Mouse (Mus musculus): ENCODE results near the gene Apoa5. TPM values are rescaled to one million over a fixed set of nuclear protein-coding genes. Genes with fewer than 3 reads are reported as not detected.

Gene Apoa5
- total RNA-seq, 1 experiment = 0.09 TPM

DNA sequence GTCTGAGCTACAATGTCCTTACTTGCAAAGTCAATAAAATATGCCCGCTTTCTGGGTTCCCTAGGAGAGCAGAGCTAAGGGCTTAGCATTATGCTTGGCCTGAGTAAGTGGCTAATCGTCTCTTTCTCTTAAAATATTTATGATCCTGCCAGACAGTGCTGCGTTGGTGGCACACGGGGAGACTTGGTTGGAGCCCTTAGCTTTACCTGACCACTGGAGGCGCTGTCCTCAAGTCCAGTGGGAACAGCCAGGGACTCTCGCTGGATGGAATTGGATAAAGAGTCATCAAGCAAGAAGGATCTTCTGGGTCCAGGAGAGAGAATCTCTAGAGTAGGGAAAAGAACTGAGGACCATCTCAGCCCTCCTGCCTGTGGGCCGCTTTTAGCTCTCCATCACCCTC lies 40.7 kb downstream of the Apoa5 start:
- no peak for TF ChIP-seq MAFK (IDR thresholded peaks at IDR 0.05; ENCODE audit: insufficient read depth, low read depth, low read length)
- TF ChIP-seq HCFC1 (IDR thresholded peaks at IDR 0.05; ENCODE audit: borderline replicate concordance, insufficient read depth, low read length) = no peak
- no peak for TF ChIP-seq ZC3H11A (IDR thresholded peaks at IDR 0.05; ENCODE audit: borderline replicate concordance, low read depth, low read length)
- TF ChIP-seq ZNF384 (IDR thresholded peaks at IDR 0.05; ENCODE audit: low read depth, low read length) = no peak
- no peak for TF ChIP-seq CHD2 (IDR thresholded peaks at IDR 0.05; ENCODE audit: low read depth, low read length)
- Histone ChIP-seq H3K9ac (ENCODE audit: insufficient read depth, low read depth, low read length, poor library complexity, severe bottlenecking) (no peak overlapping the region), H3K9me3 (ENCODE audit: control insufficient read depth, insufficient read depth, low read depth, low read length) (no peaks in the 10 kb centered on the region), H3K36me3 (ENCODE audit: control insufficient read depth, insufficient read depth, low read length, poor library complexity, severe bottlenecking) (no peaks in the 10 kb centered on the region), H3K4me1 (ENCODE audit: control insufficient read depth in 2 of 2, insufficient read depth in 2 of 2, low read length in 2 of 2, poor library complexity in 1 of 2) (peaks cover 0 to 3% of the 10 kb centered on the region in 2 experiments; a peak in 1 of 4 replicates), H3K27ac (ENCODE audit: insufficient read depth, low read depth, low read length, poor library complexity, severe bottlenecking) (no peak overlapping the region), H3K4me3 (ENCODE audit: insufficient read depth in 1 of 2, low read depth in 1 of 2, low read length in 2 of 2, poor library complexity in 1 of 2, severe bottlenecking in 1 of 2) (peak overlapping the region in 1 of 2 experiments; percentile 50; a peak in 2 of 4 replicates)
- in situ Hi-C loops (cut with MboI; ENCODE audit: low sequenced_read_pairs in 2 of 2, unreplicated experiment in 2 of 2) = no loop called here
- peak; percentile 58 for DNase-seq (ENCODE audit: low read depth, low spot score)

DNA sequence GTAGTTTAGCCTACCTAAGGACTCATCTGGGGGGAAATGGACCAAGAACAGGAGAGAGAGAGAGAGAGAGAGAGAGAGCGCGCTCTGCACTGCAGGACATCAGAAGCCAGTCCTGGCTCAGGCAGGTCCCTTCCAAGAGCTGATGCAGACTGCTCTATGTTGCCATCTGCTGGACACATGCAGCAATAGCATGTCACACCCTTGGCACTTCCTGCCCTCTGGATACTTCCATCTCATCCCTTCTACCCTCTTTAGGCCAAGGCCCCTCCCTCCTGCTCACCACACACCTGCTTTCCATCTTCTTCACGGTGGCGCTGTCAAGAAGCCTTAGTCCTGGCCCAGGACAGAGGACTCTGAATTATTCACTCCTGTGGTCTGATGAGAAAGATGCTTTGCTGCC lies 46.1 kb downstream of the Apoa5 start:
- H3K4me3 ChIP-seq (ENCODE audit: insufficient read depth in 1 of 2, low read depth in 1 of 2, low read length in 2 of 2, poor library complexity in 1 of 2, severe bottlenecking in 1 of 2) = no peak overlapping the region
- DNase-seq (ENCODE audit: low read depth, low spot score) = peak; percentile 77
- no peaks in the 10 kb centered on the region for H3K36me3 ChIP-seq (ENCODE audit: control insufficient read depth, insufficient read depth, low read length, poor library complexity, severe bottlenecking)
- in situ Hi-C loops (cut with MboI; ENCODE audit: low sequenced_read_pairs in 2 of 2, unreplicated experiment in 2 of 2) = loop anchor here in 1 of 2 experiments (10.0 kb wide), 1 partner anchor 310 kb away; no protein-coding TSS in a partner anchor
- no peak overlapping the region for H3K9ac ChIP-seq (ENCODE audit: insufficient read depth, low read depth, low read length, poor library complexity, severe bottlenecking)
- TF ChIP-seq MAFK (IDR thresholded peaks at IDR 0.05; ENCODE audit: insufficient read depth, low read depth, low read length) (no peak), ZC3H11A (IDR thresholded peaks at IDR 0.05; ENCODE audit: borderline replicate concordance, low read depth, low read length) (no peak), HCFC1 (IDR thresholded peaks at IDR 0.05; ENCODE audit: borderline replicate concordance, insufficient read depth, low read length) (no peak), CHD2 (IDR thresholded peaks at IDR 0.05; ENCODE audit: low read depth, low read length) (no peak), ZNF384 (IDR thresholded peaks at IDR 0.05; ENCODE audit: low read depth, low read length) (no peak)
- H3K4me1 ChIP-seq (ENCODE audit: control insufficient read depth in 2 of 2, insufficient read depth in 2 of 2, low read length in 2 of 2, poor library complexity in 1 of 2) = no peaks in the 10 kb centered on the region
- no peaks in the 10 kb centered on the region for H3K9me3 ChIP-seq (ENCODE audit: control insufficient read depth, insufficient read depth, low read depth, low read length)
- H3K27ac ChIP-seq (ENCODE audit: insufficient read depth, low read depth, low read length, poor library complexity, severe bottlenecking) = no peak overlapping the region

DNA sequence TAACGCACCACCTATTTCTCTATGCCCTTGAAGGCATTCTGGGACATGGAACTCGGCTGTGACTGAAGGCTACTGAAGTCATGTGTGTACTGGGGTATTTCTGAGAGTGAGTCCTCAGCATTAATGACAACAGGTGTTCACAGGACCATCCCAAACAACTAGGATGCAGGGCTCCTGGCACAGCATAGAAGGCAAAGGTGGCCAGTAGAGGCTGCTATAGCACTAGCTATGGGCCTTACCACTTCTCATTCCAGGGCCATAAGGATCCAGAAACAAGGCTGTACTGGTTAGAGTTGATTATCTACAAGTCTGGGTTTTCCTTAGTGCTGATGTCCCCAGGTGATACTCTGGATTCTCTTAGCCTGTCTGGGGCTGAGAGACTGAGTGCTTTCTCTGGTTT lies 46.5 kb downstream of the Apoa5 start:
- Histone ChIP-seq H3K4me3 (ENCODE audit: insufficient read depth in 1 of 2, low read depth in 1 of 2, low read length in 2 of 2, poor library complexity in 1 of 2, severe bottlenecking in 1 of 2) (no peak overlapping the region), H3K9ac (ENCODE audit: insufficient read depth, low read depth, low read length, poor library complexity, severe bottlenecking) (no peak overlapping the region), H3K4me1 (ENCODE audit: control insufficient read depth in 2 of 2, insufficient read depth in 2 of 2, low read length in 2 of 2, poor library complexity in 1 of 2) (no peaks in the 10 kb centered on the region), H3K9me3 (ENCODE audit: control insufficient read depth, insufficient read depth, low read depth, low read length) (no peaks in the 10 kb centered on the region), H3K36me3 (ENCODE audit: control insufficient read depth, insufficient read depth, low read length, poor library complexity, severe bottlenecking) (no peaks in the 10 kb centered on the region), H3K27ac (ENCODE audit: insufficient read depth, low read depth, low read length, poor library complexity, severe bottlenecking) (no peak overlapping the region)
- in situ Hi-C loops (cut with MboI; ENCODE audit: low sequenced_read_pairs in 2 of 2, unreplicated experiment in 2 of 2) = loop anchor here in 1 of 2 experiments (10.0 kb wide), 1 partner anchor 310 kb away; no protein-coding TSS in a partner anchor
- DNase-seq (ENCODE audit: low read depth, low spot score) = no peak
- no peak for TF ChIP-seq HCFC1 (IDR thresholded peaks at IDR 0.05; ENCODE audit: borderline replicate concordance, insufficient read depth, low read length)
- TF ChIP-seq MAFK (IDR thresholded peaks at IDR 0.05; ENCODE audit: insufficient read depth, low read depth, low read length) = no peak
- no peak for TF ChIP-seq ZNF384 (IDR thresholded peaks at IDR 0.05; ENCODE audit: low read depth, low read length)
- TF ChIP-seq CHD2 (IDR thresholded peaks at IDR 0.05; ENCODE audit: low read depth, low read length) = no peak
- no peak for TF ChIP-seq ZC3H11A (IDR thresholded peaks at IDR 0.05; ENCODE audit: borderline replicate concordance, low read depth, low read length)

DNA sequence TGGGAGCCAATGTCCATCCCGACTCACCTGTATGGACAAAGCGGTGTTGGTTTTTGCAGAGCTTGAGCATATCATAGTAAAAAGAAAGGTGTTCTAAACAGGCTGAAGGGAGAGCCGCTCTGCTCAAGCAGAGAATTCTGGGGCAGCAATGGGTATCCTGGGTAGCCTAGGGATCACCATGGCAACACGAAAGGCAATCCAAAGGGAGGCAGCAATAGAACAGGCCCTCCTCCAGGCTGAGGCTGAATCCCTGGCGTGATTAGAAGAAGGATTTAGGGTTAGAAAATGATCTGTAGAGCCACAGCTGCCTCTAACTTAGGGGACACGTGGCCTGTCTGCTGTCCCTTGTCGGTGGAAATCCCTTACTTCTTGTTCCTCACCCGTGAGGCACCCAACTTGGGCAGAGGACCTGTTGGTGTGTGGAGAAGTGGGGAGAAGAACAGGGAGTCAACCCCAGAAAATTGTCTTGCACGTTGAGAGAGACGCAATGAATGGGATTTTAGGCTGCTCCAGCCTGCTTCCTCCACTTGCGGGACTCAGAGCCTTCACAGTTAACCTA lies 47.5 kb downstream of the Apoa5 start:
- Histone ChIP-seq H3K27ac (ENCODE audit: insufficient read depth, low read depth, low read length, poor library complexity, severe bottlenecking) (no peak overlapping the region), H3K9ac (ENCODE audit: insufficient read depth, low read depth, low read length, poor library complexity, severe bottlenecking) (no peak overlapping the region), H3K36me3 (ENCODE audit: control insufficient read depth, insufficient read depth, low read length, poor library complexity, severe bottlenecking) (no peaks in the 10 kb centered on the region), H3K4me3 (ENCODE audit: insufficient read depth in 1 of 2, low read depth in 1 of 2, low read length in 2 of 2, poor library complexity in 1 of 2, severe bottlenecking in 1 of 2) (no peak overlapping the region), H3K9me3 (ENCODE audit: control insufficient read depth, insufficient read depth, low read depth, low read length) (no peaks in the 10 kb centered on the region), H3K4me1 (ENCODE audit: control insufficient read depth in 2 of 2, insufficient read depth in 2 of 2, low read length in 2 of 2, poor library complexity in 1 of 2) (no peaks in the 10 kb centered on the region)
- no peak for TF ChIP-seq ZC3H11A (IDR thresholded peaks at IDR 0.05; ENCODE audit: borderline replicate concordance, low read depth, low read length)
- no peak for TF ChIP-seq CHD2 (IDR thresholded peaks at IDR 0.05; ENCODE audit: low read depth, low read length)
- TF ChIP-seq HCFC1 (IDR thresholded peaks at IDR 0.05; ENCODE audit: borderline replicate concordance, insufficient read depth, low read length) = no peak
- TF ChIP-seq ZNF384 (IDR thresholded peaks at IDR 0.05; ENCODE audit: low read depth, low read length) = no peak
- DNase-seq (ENCODE audit: low read depth, low spot score) = no peak
- in situ Hi-C loops (cut with MboI; ENCODE audit: low sequenced_read_pairs in 2 of 2, unreplicated experiment in 2 of 2) = loop anchor here in 1 of 2 experiments (10.0 kb wide), 1 partner anchor 311 kb away; no protein-coding TSS in a partner anchor
